Mouse (Mus musculus): ENCODE results near the gene Zer1. TPM values are rescaled to one million over a fixed set of nuclear protein-coding genes. Genes with fewer than 3 reads are reported as not detected.
"Not testable (repeated sequence)": the region's sequence is repeated elsewhere in the genome, so short reads cannot be mapped to it uniquely, and the experiment has no call there.

The Zer1 gene
- polyA plus RNA-seq, 1 experiment from 2014 or later = 9.3 TPM

DNA sequence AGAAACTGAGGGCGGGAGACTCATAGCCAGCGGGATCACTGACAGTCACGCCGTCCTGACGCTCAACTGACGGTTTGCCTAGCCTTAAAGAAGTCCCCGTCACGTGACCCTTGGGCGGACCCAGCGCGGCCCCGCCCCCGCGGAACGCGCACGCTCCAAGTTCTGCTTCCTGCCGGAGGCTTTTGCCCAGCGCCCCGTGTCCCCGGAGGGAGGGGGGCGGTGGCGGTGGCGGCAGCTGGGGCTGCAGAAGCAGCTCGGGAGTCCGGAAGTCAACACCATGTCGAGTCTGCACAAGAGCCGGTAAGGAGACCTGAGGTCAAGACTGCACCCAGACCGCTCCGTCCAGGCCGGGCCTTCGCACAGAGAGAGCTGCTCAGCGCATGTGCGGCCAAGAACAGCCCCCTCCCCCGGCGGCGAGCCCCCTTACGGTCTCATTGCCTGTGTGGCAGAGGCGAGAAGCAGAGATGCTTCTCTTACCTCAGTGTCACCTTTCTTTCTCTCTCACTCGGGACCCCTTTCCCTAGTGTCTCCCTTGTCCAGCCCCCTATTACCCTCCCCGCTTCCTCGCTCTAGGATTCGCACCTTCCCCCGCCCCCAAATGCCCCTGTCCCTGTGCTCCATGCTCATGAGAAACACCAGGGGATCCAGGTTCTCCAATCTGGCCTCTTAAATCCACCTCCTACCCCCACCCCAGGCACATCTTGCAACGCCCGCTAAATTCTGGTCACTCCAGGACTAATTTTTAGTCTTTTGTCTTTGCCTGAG, 9.4 kb upstream of the Zer1 start, which contains the start of gene Tbc1d13:
Gene Tbc1d13, plus strand, starts transcription at position 134 of the 765 bp plus-strand sequence.
- peak within 1 kb of the TSS; percentile 83 for H3K4me3 ChIP-seq (ENCODE audit: low read depth, low read length)
- ATAC-seq (ENCODE audit: low FRiP score) (peak; percentile 91), DNase-seq (ENCODE audit: low spot score) (peak; percentile 97)
- peak within 1 kb of the TSS; percentile 78 for H3K9ac ChIP-seq (ENCODE audit: low read depth, low read length)
- H3K4me2 ChIP-seq (replicated peaks; ENCODE audit: low read depth, low read length) = peak within 1 kb of the TSS; percentile 89
- no peaks in the 10 kb centered on the region for H3K27me3 ChIP-seq (ENCODE audit: control insufficient read depth, insufficient read depth, low read length)
- H3K4me1 ChIP-seq (replicated peaks; ENCODE audit: control insufficient read depth, insufficient read depth, low read length) = peaks cover 6% of the 10 kb centered on the region; the same call in 1 of the 2 replicates
- no peaks in the 10 kb centered on the region for H3K9me3 ChIP-seq (ENCODE audit: control insufficient read depth, low read length)
- peak within 1 kb of the TSS; percentile 64 for H3K27ac ChIP-seq (ENCODE audit: low read depth, low read length)
- WGBS = under 1% methylated on average over 43 of the region's 46 CpGs
- H3K36me3 ChIP-seq (ENCODE audit: control insufficient read depth, insufficient read depth, low read length) = peaks cover 2% of the 10 kb centered on the region; the same call in 1 of the 2 replicates

DNA sequence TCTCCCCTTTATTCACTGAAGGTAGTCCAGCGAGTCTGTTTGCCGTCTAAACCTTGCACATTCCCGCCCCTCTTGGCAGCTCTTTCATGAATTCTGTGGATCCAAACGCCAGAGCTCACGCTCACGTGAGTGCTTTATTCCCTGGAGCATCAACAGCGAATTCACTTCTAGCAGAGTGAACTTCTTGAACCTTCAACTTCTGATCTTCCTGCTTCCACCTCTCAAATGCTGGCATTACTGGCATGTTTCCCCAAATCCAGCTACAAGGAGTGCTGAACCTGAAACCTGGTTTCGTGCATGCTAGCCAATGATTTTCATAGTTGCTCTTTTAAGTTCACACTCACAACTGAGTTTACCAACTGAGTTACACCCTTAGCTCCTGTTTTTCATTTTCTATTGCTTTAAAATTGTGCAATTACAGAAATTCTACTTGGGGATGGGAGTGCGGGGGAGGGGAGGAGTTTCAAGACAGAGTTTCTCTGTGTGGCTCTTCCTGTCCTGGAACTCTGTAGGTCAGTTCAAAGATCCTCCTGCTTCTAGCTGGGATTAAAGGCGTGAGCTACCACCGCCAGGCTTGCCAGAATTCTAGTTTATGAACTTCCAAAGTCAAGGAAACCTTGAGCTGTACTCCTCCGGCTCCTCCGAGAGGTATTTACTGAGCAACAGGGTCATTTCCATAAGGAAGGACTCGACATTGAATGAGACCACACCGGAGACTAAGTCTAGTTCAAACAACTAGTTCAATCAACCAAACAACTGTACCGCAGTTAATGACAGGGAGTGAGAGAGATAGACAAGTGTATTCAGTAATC, 8.6 kb upstream of the Zer1 start:
- peak overlapping the region; percentile 83 for H3K4me3 ChIP-seq (ENCODE audit: low read depth, low read length)
- 29% methylated on average over 16 of the region's 16 CpGs for WGBS
- peak overlapping the region; percentile 89 for H3K4me2 ChIP-seq (replicated peaks; ENCODE audit: low read depth, low read length)
- no peaks in the 10 kb centered on the region for H3K9me3 ChIP-seq (ENCODE audit: control insufficient read depth, low read length)
- no peak overlapping the region for H3K27ac ChIP-seq (ENCODE audit: low read depth, low read length)
- ATAC-seq (ENCODE audit: low FRiP score) (peak; percentile 58), DNase-seq (ENCODE audit: low spot score) (no peak)
- peak overlapping the region; percentile 38 for H3K9ac ChIP-seq (ENCODE audit: low read depth, low read length)
- no peaks in the 10 kb centered on the region for H3K27me3 ChIP-seq (ENCODE audit: control insufficient read depth, insufficient read depth, low read length)
- peaks cover 6% of the 10 kb centered on the region; the same call in 1 of the 2 replicates for H3K4me1 ChIP-seq (replicated peaks; ENCODE audit: control insufficient read depth, insufficient read depth, low read length)
- peaks cover 2% of the 10 kb centered on the region; the same call in 1 of the 2 replicates for H3K36me3 ChIP-seq (ENCODE audit: control insufficient read depth, insufficient read depth, low read length)

DNA sequence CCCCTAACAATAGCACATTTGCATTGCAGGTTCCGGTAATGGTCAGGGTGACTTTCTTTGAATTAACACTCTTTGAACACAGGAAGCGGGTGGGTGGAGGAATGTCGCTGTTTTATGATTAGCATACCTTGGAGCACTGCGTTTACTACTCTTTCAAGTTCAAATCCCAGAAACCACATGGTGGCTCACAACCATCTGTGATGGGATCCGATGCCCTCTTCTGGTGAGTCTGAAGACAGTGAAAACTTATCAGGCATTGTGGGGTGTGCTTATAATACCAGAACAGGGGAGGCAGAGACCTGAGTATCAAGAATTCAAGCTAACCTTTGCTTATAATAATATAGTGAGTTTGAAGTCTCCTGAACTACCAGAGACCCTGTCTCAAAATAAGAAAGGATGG, 6.9 kb upstream of the Zer1 start:
- H3K27me3 ChIP-seq (ENCODE audit: control insufficient read depth, insufficient read depth, low read length); H3K4me3 ChIP-seq (ENCODE audit: low read depth, low read length); H3K27ac ChIP-seq (ENCODE audit: low read depth, low read length); ATAC-seq (ENCODE audit: low FRiP score); H3K9me3 ChIP-seq (ENCODE audit: control insufficient read depth, low read length); H3K9ac ChIP-seq (ENCODE audit: low read depth, low read length); H3K36me3 ChIP-seq (ENCODE audit: control insufficient read depth, insufficient read depth, low read length); DNase-seq (ENCODE audit: low spot score); H3K4me2 ChIP-seq (replicated peaks; ENCODE audit: low read depth, low read length); H3K4me1 ChIP-seq (replicated peaks; ENCODE audit: control insufficient read depth, insufficient read depth, low read length): not testable (repeated sequence)
- WGBS = 61% methylated on average over 5 of the region's 5 CpGs

DNA sequence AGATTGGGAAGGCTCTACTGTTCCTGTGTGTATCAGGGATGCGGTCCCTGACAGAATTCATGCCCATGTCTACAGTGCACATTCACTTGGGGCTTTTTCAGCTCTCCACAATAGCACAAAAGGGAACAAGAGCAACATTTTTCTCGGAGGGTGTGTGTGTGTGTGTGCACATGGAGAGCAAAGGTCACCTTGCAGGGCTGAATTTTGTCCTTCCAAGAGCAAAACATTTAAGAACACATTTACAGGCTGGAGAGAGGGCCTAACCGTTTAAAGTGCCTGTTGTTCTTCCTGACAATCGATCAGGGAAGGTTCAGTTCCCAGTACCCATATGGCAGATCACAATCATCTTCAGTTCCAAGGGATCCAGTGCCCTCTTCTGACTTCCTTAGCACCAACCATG, 5.8 kb upstream of the Zer1 start:
- DNase-seq (ENCODE audit: low spot score) (no peak), ATAC-seq (ENCODE audit: low FRiP score) (no peak)
- no peak overlapping the region for H3K27ac ChIP-seq (ENCODE audit: low read depth, low read length)
- H3K27me3 ChIP-seq (ENCODE audit: control insufficient read depth, insufficient read depth, low read length) = no peaks in the 10 kb centered on the region
- no peak overlapping the region for H3K9ac ChIP-seq (ENCODE audit: low read depth, low read length)
- 80% methylated on average over 4 of the region's 4 CpGs for WGBS
- H3K4me3 ChIP-seq (ENCODE audit: low read depth, low read length) = no peak overlapping the region
- H3K36me3 ChIP-seq (ENCODE audit: control insufficient read depth, insufficient read depth, low read length) = peaks cover 2% of the 10 kb centered on the region; the same call in 1 of the 2 replicates
- peaks cover 6% of the 10 kb centered on the region; the same call in 1 of the 2 replicates for H3K4me1 ChIP-seq (replicated peaks; ENCODE audit: control insufficient read depth, insufficient read depth, low read length)
- no peak overlapping the region for H3K4me2 ChIP-seq (replicated peaks; ENCODE audit: low read depth, low read length)
- H3K9me3 ChIP-seq (ENCODE audit: control insufficient read depth, low read length) = no peaks in the 10 kb centered on the region

DNA sequence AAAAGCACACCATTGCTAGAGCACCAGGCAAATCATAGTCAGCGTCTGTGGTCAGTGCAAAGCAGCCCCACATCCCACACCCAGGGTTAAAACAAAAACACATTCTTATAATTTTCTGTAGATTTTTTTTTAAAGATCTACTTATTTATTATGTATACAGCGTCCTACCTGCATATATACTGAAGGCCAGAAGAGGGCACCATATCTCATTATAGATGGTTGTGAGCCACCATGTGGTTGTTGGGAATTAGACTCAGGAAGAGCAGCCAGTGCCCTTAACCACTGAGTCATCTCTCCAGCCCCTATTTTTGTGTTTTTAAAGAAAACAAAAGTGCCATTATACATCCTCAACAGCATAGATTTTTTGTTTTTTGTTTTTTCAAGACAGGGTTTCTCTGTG, 4.4 kb upstream of the Zer1 start:
- H3K27me3 ChIP-seq (ENCODE audit: control insufficient read depth, insufficient read depth, low read length) = no peaks in the 10 kb centered on the region
- 35% methylated on average over 2 of the region's 2 CpGs for WGBS
- H3K36me3 ChIP-seq (ENCODE audit: control insufficient read depth, insufficient read depth, low read length) = no peaks in the 10 kb centered on the region
- no peaks in the 10 kb centered on the region for H3K4me1 ChIP-seq (replicated peaks; ENCODE audit: control insufficient read depth, insufficient read depth, low read length)
- ATAC-seq (ENCODE audit: low FRiP score) = no peak
- no peak overlapping the region for H3K27ac ChIP-seq (ENCODE audit: low read depth, low read length)
- H3K9ac ChIP-seq (ENCODE audit: low read depth, low read length) = no peak overlapping the region
- H3K9me3 ChIP-seq (ENCODE audit: control insufficient read depth, low read length) = no peaks in the 10 kb centered on the region
- no peak overlapping the region for H3K4me2 ChIP-seq (replicated peaks; ENCODE audit: low read depth, low read length)
- no peak overlapping the region for H3K4me3 ChIP-seq (ENCODE audit: low read depth, low read length)
- DNase-seq (ENCODE audit: low spot score) = peak; percentile 65

DNA sequence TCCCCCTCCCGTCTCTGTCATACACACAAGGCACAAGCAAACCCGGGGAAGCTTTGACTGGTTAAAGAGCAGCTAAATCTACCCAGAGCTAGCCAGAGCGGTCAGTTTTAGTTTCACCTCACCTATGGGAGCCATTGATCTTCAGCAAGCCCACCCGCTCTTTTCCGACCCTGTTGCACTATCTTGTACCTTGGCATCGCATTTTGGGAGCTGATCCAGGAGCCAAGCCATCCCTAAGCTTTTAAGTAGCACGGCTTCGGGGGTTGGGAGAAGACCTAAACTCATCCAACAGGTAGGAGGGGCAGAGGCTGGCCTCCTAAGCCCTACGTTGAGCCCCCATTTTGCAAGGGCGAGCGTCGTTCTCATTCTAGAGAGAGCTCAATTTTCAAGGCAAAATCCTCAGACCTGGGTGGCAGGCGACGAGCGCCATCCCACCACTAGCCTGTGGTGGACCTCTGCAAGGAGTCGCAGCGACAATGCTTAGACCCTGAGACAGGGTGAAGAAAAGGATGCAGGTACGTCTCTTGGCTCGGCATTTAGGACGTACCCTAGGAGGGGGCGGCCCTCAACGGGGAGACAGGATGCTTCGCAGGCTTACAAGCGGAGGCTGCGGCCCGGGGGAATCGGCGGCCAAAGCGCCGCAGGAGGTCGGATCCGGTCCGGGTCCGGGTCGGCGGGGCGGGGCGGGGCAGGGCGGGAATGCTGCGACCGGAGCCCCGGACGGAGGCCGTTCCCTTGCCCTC, 485 bp downstream of the Zer1 start:
- Histone ChIP-seq H3K36me3 (ENCODE audit: control insufficient read depth, insufficient read depth, low read length) (no peaks in the 10 kb centered on the region), H3K4me1 (replicated peaks; ENCODE audit: control insufficient read depth, insufficient read depth, low read length) (peaks cover 3% of the 10 kb centered on the region; the same call in 1 of the 2 replicates), H3K27me3 (ENCODE audit: control insufficient read depth, insufficient read depth, low read length) (no peaks in the 10 kb centered on the region), H3K9me3 (ENCODE audit: control insufficient read depth, low read length) (no peaks in the 10 kb centered on the region), H3K27ac (ENCODE audit: low read depth, low read length) (peak overlapping the region; percentile 67), H3K4me3 (ENCODE audit: low read depth, low read length) (peak overlapping the region; percentile 62), H3K4me2 (replicated peaks; ENCODE audit: low read depth, low read length) (peak overlapping the region; percentile 87), H3K9ac (ENCODE audit: low read depth, low read length) (peak overlapping the region; percentile 86)
- peak; percentile 71 for ATAC-seq (ENCODE audit: low FRiP score)
- DNase-seq (ENCODE audit: low spot score) = no peak
- WGBS = under 1% methylated on average over 25 of the region's 44 CpGs

DNA sequence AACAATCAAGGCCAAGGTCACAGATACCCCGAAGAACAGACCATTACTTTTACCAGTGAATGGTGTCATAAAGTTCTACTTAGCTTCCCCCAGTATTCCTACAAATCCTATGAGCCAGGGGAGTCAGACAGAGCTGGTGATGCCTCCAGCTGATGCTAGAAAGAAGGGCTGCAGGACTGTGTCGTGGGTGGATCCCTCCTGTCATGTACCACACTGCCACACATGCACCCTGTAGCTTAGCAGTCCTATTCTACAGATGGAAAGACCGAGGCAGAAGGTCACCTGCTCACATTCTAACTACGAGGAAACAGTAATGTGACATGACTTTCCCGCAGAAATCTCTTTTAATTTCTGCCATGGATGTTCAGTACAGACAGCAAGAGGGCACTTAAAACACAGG, 1.6 kb downstream of the Zer1 start:
- H3K27me3 ChIP-seq (ENCODE audit: control insufficient read depth, insufficient read depth, low read length) = no peaks in the 10 kb centered on the region
- 87% methylated on average over 5 of the region's 5 CpGs for WGBS
- no peak overlapping the region for H3K4me2 ChIP-seq (replicated peaks; ENCODE audit: low read depth, low read length)
- ATAC-seq (ENCODE audit: low FRiP score) = no peak
- no peaks in the 10 kb centered on the region for H3K36me3 ChIP-seq (ENCODE audit: control insufficient read depth, insufficient read depth, low read length)
- DNase-seq (ENCODE audit: low spot score) = no peak
- peaks cover 3% of the 10 kb centered on the region; the same call in 1 of the 2 replicates for H3K4me1 ChIP-seq (replicated peaks; ENCODE audit: control insufficient read depth, insufficient read depth, low read length)
- no peaks in the 10 kb centered on the region for H3K9me3 ChIP-seq (ENCODE audit: control insufficient read depth, low read length)
- H3K9ac ChIP-seq (ENCODE audit: low read depth, low read length) = no peak overlapping the region
- no peak overlapping the region for H3K27ac ChIP-seq (ENCODE audit: low read depth, low read length)
- no peak overlapping the region for H3K4me3 ChIP-seq (ENCODE audit: low read depth, low read length)

DNA sequence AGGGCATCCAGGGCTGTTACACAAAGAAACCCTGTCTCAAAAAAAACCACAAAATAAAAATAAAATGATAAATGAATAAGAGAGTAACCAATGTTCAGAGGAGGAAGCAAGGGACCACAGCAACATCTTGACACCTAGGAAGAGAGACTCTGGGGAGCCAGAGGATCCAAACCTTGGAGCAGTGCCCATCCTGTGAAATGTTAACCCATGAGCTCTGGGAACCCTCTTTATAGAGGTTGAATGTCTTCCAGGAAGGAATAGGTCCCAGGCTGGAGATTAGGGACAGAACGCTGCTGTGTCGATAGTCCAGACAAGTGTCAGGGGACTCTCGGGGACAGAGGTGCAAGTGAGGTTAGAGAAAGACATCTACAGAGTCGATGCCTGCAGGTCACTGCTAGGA, 4.1 kb downstream of the Zer1 start:
- no peaks in the 10 kb centered on the region for H3K27me3 ChIP-seq (ENCODE audit: control insufficient read depth, insufficient read depth, low read length)
- no peaks in the 10 kb centered on the region for H3K36me3 ChIP-seq (ENCODE audit: control insufficient read depth, insufficient read depth, low read length)
- H3K27ac ChIP-seq (ENCODE audit: low read depth, low read length) = no peak overlapping the region
- peaks cover 3% of the 10 kb centered on the region; the same call in 1 of the 2 replicates for H3K4me1 ChIP-seq (replicated peaks; ENCODE audit: control insufficient read depth, insufficient read depth, low read length)
- no peak for ATAC-seq (ENCODE audit: low FRiP score)
- WGBS = 84% methylated on average over 4 of the region's 4 CpGs
- H3K4me2 ChIP-seq (replicated peaks; ENCODE audit: low read depth, low read length) = no peak overlapping the region
- H3K9ac ChIP-seq (ENCODE audit: low read depth, low read length) = no peak overlapping the region
- no peak overlapping the region for H3K4me3 ChIP-seq (ENCODE audit: low read depth, low read length)
- no peak for DNase-seq (ENCODE audit: low spot score)
- H3K9me3 ChIP-seq (ENCODE audit: control insufficient read depth, low read length) = no peaks in the 10 kb centered on the region

Measured in hindbrain, embryonic 11.5 days (tissue).